Mouse (Mus musculus): ENCODE results near the gene Dhx58.
"Not testable (repeated sequence)": the region's sequence is repeated elsewhere in the genome, so short reads cannot be mapped to it uniquely, and the experiment has no call there.

Dhx58 gene

GRCm38 (mm10) chr11:100702081-100702851 is 1.8 kb downstream of the Dhx58 start:
- no peak for DNase-seq (ENCODE audit: low read depth, low spot score)

DNA sequence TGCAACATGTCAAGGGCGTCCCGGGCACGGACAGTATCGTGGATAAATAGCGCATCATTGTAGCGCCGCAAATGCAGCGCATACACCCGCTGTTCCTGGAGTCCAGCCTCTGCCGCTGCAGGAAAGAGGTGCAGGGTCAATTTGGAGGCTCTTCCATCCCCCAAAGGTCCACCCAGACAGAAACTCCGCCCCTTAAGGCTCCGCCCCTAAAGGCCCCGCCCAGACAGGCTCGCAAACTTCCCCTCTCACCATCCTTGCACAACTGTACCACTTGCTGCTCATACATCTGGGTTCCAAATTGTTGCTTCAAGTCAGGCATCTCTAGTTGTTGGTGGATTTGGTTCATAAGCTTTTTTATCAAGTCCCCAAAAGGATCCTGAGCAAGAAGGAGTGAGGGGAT is 2.8 kb downstream of the Dhx58 start:
- DNase-seq (ENCODE audit: low read depth, low spot score) = no peak

- no peak for DNase-seq (ENCODE audit: low read depth, low spot score)
These were observed 3.4 kb downstream of the Dhx58 start for GRCm38 (mm10) chr11:100700710-100701109.

GRCm38 (mm10) chr11:100697921-100698320 is 6.2 kb downstream of the Dhx58 start:
- DNase-seq (ENCODE audit: low read depth, low spot score) = no peak

- no peak for DNase-seq (ENCODE audit: low read depth, low spot score)
These were observed 9.1 kb downstream of the Dhx58 start for GRCm38 (mm10) chr11:100694926-100695325.

DNA sequence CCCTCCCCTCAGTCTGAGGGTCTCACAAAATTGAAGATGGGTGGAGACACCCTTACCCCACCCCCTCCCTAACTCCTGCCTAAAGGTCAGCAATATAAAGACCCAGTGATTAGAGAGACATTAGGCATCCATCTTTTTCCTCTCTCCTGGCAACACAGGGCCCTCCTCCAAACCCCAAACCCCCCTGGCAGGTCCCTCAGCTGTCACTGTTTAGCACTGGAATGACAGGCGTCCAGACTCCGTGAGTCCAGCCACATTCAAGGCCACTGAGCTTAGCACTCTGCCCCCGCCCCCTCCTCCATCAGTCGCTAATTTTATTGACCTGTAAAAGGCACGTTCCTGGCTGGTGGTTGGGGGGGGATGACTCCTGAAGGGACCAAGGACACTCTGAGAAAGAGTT is 10.9 kb downstream of the Dhx58 start:
- DNase-seq (ENCODE audit: low read depth, low spot score) = no peak

GRCm38 (mm10) chr11:100692164-100692616 is 11.9 kb downstream of the Dhx58 start, which contains the start of gene Zfp385c:
Gene Zfp385c (minus strand): TSS chr11:100692455.
- no peak for DNase-seq (ENCODE audit: low read depth, low spot score)

GRCm38 (mm10) chr11:100690389-100690788 is 13.7 kb downstream of the Dhx58 start:
- no peak for DNase-seq (ENCODE audit: low read depth, low spot score)

DNA sequence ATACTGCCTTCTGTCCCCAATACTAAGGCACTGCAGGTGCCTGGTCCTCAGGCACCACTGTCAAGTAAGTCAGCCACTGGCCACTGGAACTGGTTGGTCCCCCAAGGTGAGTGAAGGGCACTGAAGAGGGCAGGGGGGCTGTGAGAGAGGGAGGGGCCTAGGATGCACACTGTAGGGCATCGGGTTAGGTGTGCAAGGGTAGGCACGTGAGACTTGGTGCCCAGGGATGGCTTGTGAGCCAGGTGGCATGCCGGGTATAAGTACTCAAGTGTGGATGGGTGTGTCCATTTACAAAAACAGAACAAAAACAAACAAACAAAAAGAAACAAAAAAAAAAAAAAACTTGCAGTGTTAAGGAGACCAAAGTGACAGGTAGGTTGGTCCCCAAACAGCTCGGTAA is 15.6 kb downstream of the Dhx58 start:
- no peak for DNase-seq (ENCODE audit: low read depth, low spot score)

- DNase-seq (ENCODE audit: low read depth, low spot score) = no peak
These were observed 16.8 kb downstream of the Dhx58 start for GRCm38 (mm10) chr11:100687265-100687664.

DNA sequence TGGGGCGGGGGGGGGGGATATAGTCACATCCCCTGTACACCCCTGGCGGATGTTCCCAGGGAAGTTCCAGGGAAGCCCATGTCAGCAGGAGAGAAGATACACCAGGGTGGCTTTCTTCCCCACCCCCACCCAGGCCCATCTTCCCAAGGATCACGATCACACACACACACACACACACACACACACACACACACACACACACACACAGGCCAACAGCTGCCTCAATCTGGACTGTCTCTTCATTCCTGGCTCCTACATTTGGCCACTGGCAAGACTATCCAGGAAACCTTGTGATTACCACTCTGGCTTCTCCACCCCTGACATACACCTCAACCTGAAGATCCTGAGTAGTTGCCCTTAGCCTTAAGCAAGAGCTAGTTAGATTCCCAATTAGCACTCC is 18.7 kb downstream of the Dhx58 start:
- no peak for DNase-seq (ENCODE audit: low read depth, low spot score)

GRCm38 (mm10) chr11:100684084-100684483 is 20.0 kb downstream of the Dhx58 start:
- DNase-seq (ENCODE audit: low read depth, low spot score) = no peak

- DNase-seq (ENCODE audit: low read depth, low spot score) = no peak
These were observed 21.5 kb downstream of the Dhx58 start for GRCm38 (mm10) chr11:100682526-100682925.

GRCm38 (mm10) chr11:100681826-100682225 is 22.2 kb downstream of the Dhx58 start:
- no peak for DNase-seq (ENCODE audit: low read depth, low spot score)

- no peak for DNase-seq (ENCODE audit: low read depth, low spot score)
These were observed 26.3 kb downstream of the Dhx58 start for GRCm38 (mm10) chr11:100677810-100678209.

GRCm38 (mm10) chr11:100673169-100673568 is 30.9 kb downstream of the Dhx58 start:
- DNase-seq (ENCODE audit: low read depth, low spot score) = no peak

DNA sequence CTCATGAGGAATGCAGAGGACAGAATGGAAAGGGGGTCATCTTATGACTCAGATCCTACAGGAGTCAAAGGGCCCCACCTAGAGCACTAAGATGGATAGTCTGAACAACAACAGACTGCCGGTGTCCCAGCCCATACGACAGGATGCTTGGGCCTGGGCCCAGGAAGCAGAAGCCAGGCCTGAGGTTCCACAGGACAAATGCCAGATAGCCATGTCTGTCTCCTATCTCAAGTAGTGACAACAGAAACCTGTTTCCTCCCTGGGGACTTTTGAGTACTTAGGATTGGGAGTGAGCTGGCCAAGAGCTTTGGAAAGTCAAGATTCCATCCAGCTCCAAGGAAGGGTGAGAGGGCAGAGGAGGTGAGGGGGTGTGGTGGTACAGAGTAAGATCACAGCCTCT is 32.1 kb downstream of the Dhx58 start:
- DNase-seq (ENCODE audit: low read depth, low spot score) = no peak

GRCm38 (mm10) chr11:100671049-100671448 is 33.0 kb downstream of the Dhx58 start:
- DNase-seq (ENCODE audit: low read depth, low spot score) = no peak

DNA sequence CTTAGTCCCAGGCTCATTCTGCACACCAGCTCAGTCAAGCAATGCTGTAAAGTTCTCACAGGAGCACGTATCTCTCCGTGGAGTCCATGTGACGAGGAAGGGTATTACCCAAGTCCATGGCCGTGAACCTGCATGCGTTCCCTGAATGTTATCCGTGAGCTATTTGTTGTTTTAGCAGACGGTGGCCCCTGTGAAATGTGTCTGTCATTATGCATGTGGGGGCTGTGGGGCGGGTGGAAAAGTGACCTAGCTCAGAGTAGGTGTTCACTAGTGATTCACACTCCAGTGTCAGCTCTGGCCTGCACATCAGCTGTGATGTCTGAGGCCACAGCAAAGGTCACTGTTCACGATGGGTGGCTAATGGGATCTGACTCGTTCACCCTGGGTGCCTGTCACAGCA is 44.3 kb downstream of the Dhx58 start:
- no peak for DNase-seq (ENCODE audit: low read depth, low spot score)

DNA sequence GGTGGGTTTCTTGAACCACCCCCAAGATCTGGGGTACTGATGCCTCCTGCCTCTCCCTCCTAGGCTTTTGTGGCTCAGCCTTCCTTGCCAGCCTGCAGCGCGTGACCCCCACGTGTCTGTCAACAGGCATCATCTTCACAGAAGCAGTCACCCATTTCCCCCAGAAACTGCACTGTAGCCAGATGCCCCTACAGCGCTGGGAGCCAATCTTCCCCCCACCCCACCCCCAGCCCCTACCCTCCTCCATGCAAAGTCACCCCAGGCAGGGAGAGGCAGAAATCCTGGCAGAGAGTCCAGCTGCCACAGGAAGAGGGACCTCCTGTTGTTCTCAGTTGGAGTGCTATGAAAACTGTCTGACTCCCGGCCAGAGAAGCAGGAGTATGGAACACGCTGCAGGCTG is 47.6 kb downstream of the Dhx58 start:
- no peak for DNase-seq (ENCODE audit: low read depth, low spot score)

DNA sequence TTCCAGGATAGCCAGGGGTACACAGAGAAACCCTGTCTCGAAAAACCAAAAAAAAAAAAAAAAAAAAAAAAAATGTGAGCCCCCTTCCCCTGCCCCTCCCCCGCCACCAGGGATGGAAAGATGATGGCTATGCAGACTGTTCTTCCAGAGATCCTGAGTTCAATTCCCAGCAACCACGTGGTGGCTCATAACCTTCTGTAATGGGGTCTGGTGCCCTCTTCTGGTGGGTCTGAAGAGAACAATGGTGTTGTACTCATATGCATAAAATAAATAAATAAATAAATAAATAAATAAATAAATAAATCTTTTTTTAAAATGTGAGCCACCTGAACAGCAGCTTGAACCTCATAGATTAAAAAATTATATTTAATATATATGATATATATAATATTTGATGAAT is 48.5 kb downstream of the Dhx58 start:
- not testable (repeated sequence) for DNase-seq (ENCODE audit: low read depth, low spot score)

- DNase-seq (ENCODE audit: low read depth, low spot score) = no peak
These were observed 52.3 kb downstream of the Dhx58 start for GRCm38 (mm10) chr11:100651748-100652147.

- DNase-seq (ENCODE audit: low read depth, low spot score) = no peak
These were observed 52.9 kb downstream of the Dhx58 start for GRCm38 (mm10) chr11:100651205-100651604.

DNA sequence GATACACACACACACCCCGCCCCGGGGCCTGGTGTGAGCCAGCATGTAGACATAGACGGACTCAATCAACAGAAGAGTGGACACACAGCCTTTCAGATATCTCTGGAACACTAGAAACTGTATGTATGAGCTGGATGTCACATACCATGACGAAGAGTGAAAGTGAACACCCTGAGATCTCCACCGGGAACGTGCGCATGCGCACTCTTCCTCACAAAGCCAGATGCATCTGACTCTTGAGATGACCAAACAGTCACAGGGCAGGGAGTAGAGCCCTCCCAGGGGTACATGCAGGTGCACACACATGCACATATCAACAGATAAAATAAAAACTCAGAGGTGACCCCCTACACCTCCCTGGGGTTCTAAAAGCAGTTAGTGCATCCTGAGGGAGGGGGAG is 55.7 kb downstream of the Dhx58 start:
- DNase-seq (ENCODE audit: low read depth, low spot score) = no peak
